Mouse (Mus musculus): Measurements from ENCODE around the gene Slc22a2. TPM values are rescaled to one million over a fixed set of nuclear protein-coding genes. Genes with fewer than 3 reads are reported as not detected.

Gene Slc22a2
- total RNA-seq, 2 experiments from 2014 or later = not detected

- no peak for DNase-seq (ENCODE audit: low spot score)
- intact Hi-C loops (cut with DNase I) = no loop called here
Observed at GRCm38 (mm10) chr17:12627983-12628382, 44.1 kb downstream of the Slc22a2 start.

- DNase-seq (ENCODE audit: low spot score) = no peak
Observed at GRCm38 (mm10) chr17:12630976-12631730, 47.2 kb downstream of the Slc22a2 start.

GRCm38 (mm10) chr17:12631771-12632600 lies 48.1 kb downstream of the Slc22a2 start:
- intact Hi-C loops (cut with DNase I) = no loop called here
- no peak for DNase-seq (ENCODE audit: low spot score)

More at GRCm38 (mm10) chr17:12630976-12631730, 47.2 kb downstream of the Slc22a2 start:
- intact Hi-C loops (cut with DNase I) = no loop called here

- no peak for DNase-seq (ENCODE audit: low spot score)
- intact Hi-C loops (cut with DNase I) = no loop called here
Observed at GRCm38 (mm10) chr17:12634814-12635213, 50.9 kb downstream of the Slc22a2 start.

- intact Hi-C loops (cut with DNase I) = no loop called here
- no peak for DNase-seq (ENCODE audit: low spot score)
Observed at GRCm38 (mm10) chr17:12639585-12639984, 55.7 kb downstream of the Slc22a2 start.

- intact Hi-C loops (cut with DNase I) = no loop called here
Observed at GRCm38 (mm10) chr17:12641087-12641486, 57.2 kb downstream of the Slc22a2 start.

GRCm38 (mm10) chr17:12645461-12645860 lies 61.5 kb downstream of the Slc22a2 start:
- intact Hi-C loops (cut with DNase I) = loop anchor here (5.0 kb wide), 1 partner anchor 68 kb away; no protein-coding TSS in a partner anchor
- DNase-seq (ENCODE audit: low spot score) = no peak

More at GRCm38 (mm10) chr17:12641087-12641486, 57.2 kb downstream of the Slc22a2 start:
- no peak for DNase-seq (ENCODE audit: low spot score)

- no peak for DNase-seq (ENCODE audit: low spot score)
- intact Hi-C loops (cut with DNase I) = no loop called here
Observed at GRCm38 (mm10) chr17:12652604-12653003, 68.7 kb downstream of the Slc22a2 start.

- DNase-seq (ENCODE audit: low spot score) = no peak
- intact Hi-C loops (cut with DNase I) = no loop called here
Observed at GRCm38 (mm10) chr17:12654061-12654460, 70.1 kb downstream of the Slc22a2 start.

GRCm38 (mm10) chr17:12655826-12656225 lies 71.9 kb downstream of the Slc22a2 start:
- intact Hi-C loops (cut with DNase I) = no loop called here

GRCm38 (mm10) chr17:12658784-12659183 lies 74.9 kb downstream of the Slc22a2 start:
- intact Hi-C loops (cut with DNase I) = loop anchor here (1.0 kb wide), 2 partner anchors 124 to 242 kb away; no protein-coding TSS in a partner anchor
- no peak for DNase-seq (ENCODE audit: low spot score)

More at GRCm38 (mm10) chr17:12655826-12656225, 71.9 kb downstream of the Slc22a2 start:
- DNase-seq (ENCODE audit: low spot score) = no peak

- intact Hi-C loops (cut with DNase I) = loop anchor here (1.0 kb wide), 2 partner anchors 125 to 243 kb away; no protein-coding TSS in a partner anchor
- no peak for DNase-seq (ENCODE audit: low spot score)
Observed at GRCm38 (mm10) chr17:12659233-12659632, 75.3 kb downstream of the Slc22a2 start.

- intact Hi-C loops (cut with DNase I) = loop anchor here (2.0 kb wide), 1 partner anchor 150 kb away; no protein-coding TSS in a partner anchor
- no peak for DNase-seq (ENCODE audit: low spot score)
Observed at GRCm38 (mm10) chr17:12660572-12661260, 76.8 kb downstream of the Slc22a2 start.

GRCm38 (mm10) chr17:12664156-12664555 lies 80.2 kb downstream of the Slc22a2 start:
- DNase-seq (ENCODE audit: low spot score) = no peak
- intact Hi-C loops (cut with DNase I) = no loop called here

- intact Hi-C loops (cut with DNase I) = no loop called here
Observed at GRCm38 (mm10) chr17:12668478-12669362, 84.8 kb downstream of the Slc22a2 start.

GRCm38 (mm10) chr17:12669363-12669679 lies 85.4 kb downstream of the Slc22a2 start:
- intact Hi-C loops (cut with DNase I) = no loop called here
- no peak for DNase-seq (ENCODE audit: low spot score)

More at GRCm38 (mm10) chr17:12668478-12669362, 84.8 kb downstream of the Slc22a2 start:
- no peak for DNase-seq (ENCODE audit: low spot score)

- DNase-seq (ENCODE audit: low spot score) = no peak
- intact Hi-C loops (cut with DNase I) = no loop called here
Observed at GRCm38 (mm10) chr17:12671029-12671605, 87.2 kb downstream of the Slc22a2 start.

GRCm38 (mm10) chr17:12672285-12672790 lies 88.4 kb downstream of the Slc22a2 start:
- intact Hi-C loops (cut with DNase I) = no loop called here
- DNase-seq (ENCODE audit: low spot score) = no peak

GRCm38 (mm10) chr17:12673871-12674270 lies 89.9 kb downstream of the Slc22a2 start:
- no peak for DNase-seq (ENCODE audit: low spot score)
- intact Hi-C loops (cut with DNase I) = no loop called here

Measured in heart, postnatal 25 days (tissue).